Mouse (Mus musculus) forebrain, embryonic 14.5 days (tissue): ENCODE measurements around the gene Pex14. TPM values are rescaled to one million over a fixed set of nuclear protein-coding genes. Genes with fewer than 3 reads are reported as not detected.

Experiments used
- ATAC-seq: fragments of 200-750 bp; cut with Nextera tagmentation; 2 replicates; pipeline ENCODE4 v1.8.0; 2017; ENCODE audit warnings: mild to moderate bottlenecking, moderate library complexity
- DNase-seq: peaks from one replicate; pipeline ENCODE4 v3.0.0-alpha.2; 2015; ENCODE audit warnings: low spot score
- H3K27ac ChIP-seq: fragments of 300-500 bp; sonication (generic); 2 replicates; pipeline ENCODE4 v1.5.1; 2014; ENCODE audit warnings: low read depth, mild to moderate bottlenecking, control low read depth, low read length, moderate library complexity
- H3K27me3 ChIP-seq: fragments of 300-500 bp; sonication (generic); replicated peaks from 2 replicates; pipeline ENCODE4 v1.6.1; 2014; ENCODE audit warnings: low read length, control low read depth, mixed read lengths; ENCODE audit not compliant: control insufficient read depth, insufficient read depth
- H3K36me3 ChIP-seq: fragments of 300-500 bp; sonication (generic); 2 replicates; pipeline ENCODE4 v1.6.1; 2014; ENCODE audit warnings: low read length, control low read depth; ENCODE audit not compliant: control insufficient read depth, insufficient read depth
- H3K4me1 ChIP-seq: fragments of 300-500 bp; sonication (generic); 2 replicates; pipeline ENCODE4 v1.6.1; 2014; ENCODE audit warnings: antibody characterized with exemption, low read length, control low read depth; ENCODE audit not compliant: control insufficient read depth, insufficient read depth
- H3K4me2 ChIP-seq: fragments of 300-500 bp; sonication (generic); 2 replicates; pipeline ENCODE4 v1.6.1; 2014; ENCODE audit warnings: mild to moderate bottlenecking, control low read depth, low read length
- H3K4me3 ChIP-seq: fragments of 300-500 bp; sonication (generic); 2 replicates; pipeline ENCODE4 v1.5.1; 2014; ENCODE audit warnings: low read depth, low read length, control low read depth
- H3K9ac ChIP-seq: fragments of 300-500 bp; sonication (generic); 2 replicates; pipeline ENCODE4 v1.6.1; 2014; ENCODE audit warnings: mild to moderate bottlenecking, low read length, control low read depth, moderate library complexity
- H3K9me3 ChIP-seq: fragments of 300-500 bp; sonication (generic); replicated peaks from 2 replicates; pipeline ENCODE4 v1.6.1; 2016; ENCODE audit warnings: low read length, control low read depth, mixed read lengths; ENCODE audit not compliant: control insufficient read depth
- WGBS: fragments of 180-500 bp; shearing (Covaris S2); extraction: QIAGEN DNeasy Blood & Tissue Kit; methylation state at CpG from one replicate; pipeline ENCODE4 v1.1.7; 2014; 5-methylcytosine and 5-hydroxymethylcytosine counted together
- polyA plus RNA-seq: library from polyadenylated mRNA; unstranded; fragments of >200 nt; fragmentation: Nextera tagmentation; extraction: Ambion mirVana; gene quantifications from 2 replicates; pipeline ENCODE4 v1.2.1, GENCODE M21; 2014

Pex14 gene
- polyA plus RNA-seq, 1 experiment from 2014 or later: 30.7 TPM

GRCm38 (mm10) chr4:148920610-148921009, 179.1 kb downstream of the Pex14 start:
- H3K9me3 ChIP-seq: no peaks in the 10 kb centered on the region
- H3K27me3 ChIP-seq: peaks cover 14% of the 10 kb centered on the region
- no peaks in the 10 kb centered on the region for H3K36me3 ChIP-seq
- no peak overlapping the region for H3K9ac ChIP-seq
- H3K4me3 ChIP-seq: no peak overlapping the region
- H3K4me2 ChIP-seq: no peak overlapping the region
- DNase-seq: no peak
- 65% methylated on average over 11 of the region's 11 CpGs for whole genome bisulfite sequencing
- no peak for ATAC-seq
- H3K27ac ChIP-seq: no peak overlapping the region
- H3K4me1 ChIP-seq: peaks cover 6% of the 10 kb centered on the region; the same call in 1 of the 2 replicates

- Histone ChIP-seq H3K9ac (no peak overlapping the region), H3K4me2 (no peak overlapping the region), H3K36me3 (no peaks in the 10 kb centered on the region), H3K4me3 (no peak overlapping the region), H3K27me3 (peaks cover 12% of the 10 kb centered on the region), H3K27ac (no peak overlapping the region), H3K4me1 (peaks cover 14% of the 10 kb centered on the region), H3K9me3 (no peaks in the 10 kb centered on the region)
- no peak for ATAC-seq
- WGBS: 55% methylated on average over 15 of the region's 15 CpGs
- no peak for DNase-seq
These were observed 180.8 kb downstream of the Pex14 start for GRCm38 (mm10) chr4:148918707-148919447.

- H3K27ac ChIP-seq: no peak overlapping the region; the same call in 1 of the 2 replicates
These were observed 183.8 kb downstream of the Pex14 start for GRCm38 (mm10) chr4:148915849-148916248.

GRCm38 (mm10) chr4:148914863-148915622, 184.6 kb downstream of the Pex14 start:
- DNase-seq: peak; percentile 82
- ATAC-seq: peak; percentile 72
- H3K9ac ChIP-seq: no peak overlapping the region
- H3K27ac ChIP-seq: no peak overlapping the region; the same call in 1 of the 2 replicates
- H3K4me1 ChIP-seq: peaks cover 13% of the 10 kb centered on the region
- WGBS: 50% methylated on average over 10 of the region's 10 CpGs
- peaks cover 5% of the 10 kb centered on the region; the same call in 1 of the 2 replicates for H3K27me3 ChIP-seq
- H3K36me3 ChIP-seq: no peaks in the 10 kb centered on the region
- H3K9me3 ChIP-seq: no peaks in the 10 kb centered on the region
- no peak overlapping the region for H3K4me2 ChIP-seq
- H3K4me3 ChIP-seq: no peak overlapping the region

More at GRCm38 (mm10) chr4:148915849-148916248, 183.8 kb downstream of the Pex14 start:
- Histone ChIP-seq H3K9me3 (no peaks in the 10 kb centered on the region), H3K9ac (no peak overlapping the region), H3K27me3 (peaks cover 6% of the 10 kb centered on the region; the same call in 1 of the 2 replicates), H3K4me1 (peaks cover 13% of the 10 kb centered on the region), H3K4me3 (no peak overlapping the region), H3K36me3 (no peaks in the 10 kb centered on the region), H3K4me2 (no peak overlapping the region)
- WGBS: 76% methylated on average over 15 of the region's 15 CpGs
- no peak for ATAC-seq
- no peak for DNase-seq

- Histone ChIP-seq H3K4me2 (no peak overlapping the region), H3K27ac (no peak overlapping the region), H3K4me3 (no peak overlapping the region), H3K36me3 (no peaks in the 10 kb centered on the region), H3K9ac (no peak overlapping the region), H3K9me3 (no peaks in the 10 kb centered on the region), H3K4me1 (peaks cover 13% of the 10 kb centered on the region), H3K27me3 (no peaks in the 10 kb centered on the region)
- WGBS: 54% methylated on average over 8 of the region's 8 CpGs
- ATAC-seq (no peak), DNase-seq (no peak)
These were observed 186.7 kb downstream of the Pex14 start for GRCm38 (mm10) chr4:148912826-148913590.

- no peak overlapping the region for H3K27ac ChIP-seq
- H3K9me3 ChIP-seq: no peaks in the 10 kb centered on the region
- H3K27me3 ChIP-seq: no peaks in the 10 kb centered on the region
- no peak overlapping the region for H3K9ac ChIP-seq
- no peak for DNase-seq
- peaks cover 13% of the 10 kb centered on the region for H3K4me1 ChIP-seq
- 67% methylated on average over 7 of the region's 7 CpGs for WGBS
- no peak for ATAC-seq
- no peak overlapping the region for H3K4me2 ChIP-seq
- H3K4me3 ChIP-seq: no peak overlapping the region
- H3K36me3 ChIP-seq: no peaks in the 10 kb centered on the region
These were observed 187.5 kb downstream of the Pex14 start for GRCm38 (mm10) chr4:148912134-148912533.

Other genes starting within 250 kb of the Pex14 start
- gene Dffa, start 4.3 kb upstream of the Pex14 start, polyA plus RNA-seq: 17.8 and 20.6 TPM in 2 replicates
- gene Cort, start 26.9 kb upstream of the Pex14 start, polyA plus RNA-seq: 0.63 and 1.7 TPM in 2 replicates
- 24.4 and 29.2 TPM in 2 replicates for gene Cenps, start 37.8 kb upstream of the Pex14 start, polyA plus RNA-seq
- gene Pgd, start 66.9 kb upstream of the Pex14 start, polyA plus RNA-seq: 46.7 and 48.1 TPM in 2 replicates
- 101 and 132 TPM in 2 replicates for gene Kif1b, start 207.8 kb upstream of the Pex14 start, polyA plus RNA-seq